Mouse (Mus musculus) layer of hippocampus, adult 9-11 months (tissue): ENCODE data around the gene Sec24b.

ENCODE experiments used
- DNase-seq: peaks from one replicate; pipeline ENCODE4 v3.0.0; 2022

Sec24b gene

GRCm38 (mm10) chr3:130061281-130061680 lies at the start of gene Sec24b:
TSS of gene Sec24b (minus strand) at chr3:130061553.
- no peak for DNase-seq

GRCm38 (mm10) chr3:130104471-130104870 lies 43.1 kb upstream of the Sec24b start:
- DNase-seq, result no peak

- DNase-seq, result no peak
Measured at GRCm38 (mm10) chr3:130103486-130103885, 42.1 kb upstream of the Sec24b start.

GRCm38 (mm10) chr3:130095160-130095781 lies 33.9 kb upstream of the Sec24b start:
- DNase-seq, result peak; percentile 21

GRCm38 (mm10) chr3:130094125-130094704 lies 32.9 kb upstream of the Sec24b start:
- DNase-seq, result no peak

- DNase-seq, result no peak
Measured at GRCm38 (mm10) chr3:130090460-130090859, 29.1 kb upstream of the Sec24b start.

- no peak for DNase-seq
Measured at GRCm38 (mm10) chr3:130088654-130089053, 27.3 kb upstream of the Sec24b start.

GRCm38 (mm10) chr3:130087466-130087865 lies 26.1 kb upstream of the Sec24b start:
- no peak for DNase-seq

GRCm38 (mm10) chr3:130086372-130087080 lies 25.2 kb upstream of the Sec24b start:
- no peak for DNase-seq

- DNase-seq, result no peak
Measured at GRCm38 (mm10) chr3:130083312-130083711, 22.0 kb upstream of the Sec24b start.

GRCm38 (mm10) chr3:130080666-130081065 lies 19.3 kb upstream of the Sec24b start:
- no peak for DNase-seq

GRCm38 (mm10) chr3:130079794-130080193 lies 18.4 kb upstream of the Sec24b start:
- DNase-seq, result peak; percentile 70

GRCm38 (mm10) chr3:130077291-130077690 lies 15.9 kb upstream of the Sec24b start:
- no peak for DNase-seq

GRCm38 (mm10) chr3:130075746-130076145 lies 14.4 kb upstream of the Sec24b start:
- no peak for DNase-seq

GRCm38 (mm10) chr3:130073085-130073484 lies 11.7 kb upstream of the Sec24b start:
- DNase-seq, result no peak

GRCm38 (mm10) chr3:130071918-130072317 lies 10.6 kb upstream of the Sec24b start:
- DNase-seq, result no peak

- DNase-seq, result peak; percentile 79
Measured at GRCm38 (mm10) chr3:130060396-130061029, 840 bp downstream of the Sec24b start.

- DNase-seq, result no peak
Measured at GRCm38 (mm10) chr3:130059805-130060395, 1.5 kb downstream of the Sec24b start.

- no peak for DNase-seq
Measured at GRCm38 (mm10) chr3:130058488-130058887, 2.9 kb downstream of the Sec24b start.

- DNase-seq, result no peak
Measured at GRCm38 (mm10) chr3:130057569-130058345, 3.6 kb downstream of the Sec24b start.

- no peak for DNase-seq
Measured at GRCm38 (mm10) chr3:130055416-130056385, 5.7 kb downstream of the Sec24b start.
